Mouse (Mus musculus) right cerebral cortex, postnatal 10 days (tissue): Measurements from ENCODE around the gene Abca4.

Experiments
- DNase-seq, 2 experiments: peaks; one replicate each; pipeline ENCODE4 v3.0.0; 2021; ENCODE audit warnings: low spot score in 2 of 2

Abca4 gene

GRCm38 (mm10) chr3:122043799-122044547 lies at the start of gene Abca4:
Abca4 (plus strand) TSS chr3:122044443.
- DNase-seq = no peak

GRCm38 (mm10) chr3:121995125-121995524 lies 49.1 kb upstream of the Abca4 start:
- DNase-seq = no peak

- DNase-seq = no peak
Measured at GRCm38 (mm10) chr3:121999934-122000333, 44.3 kb upstream of the Abca4 start.

GRCm38 (mm10) chr3:122001568-122001967 lies 42.7 kb upstream of the Abca4 start:
- DNase-seq = no peak

GRCm38 (mm10) chr3:122009818-122010217 lies 34.4 kb upstream of the Abca4 start:
- DNase-seq = no peak

- no peak for DNase-seq
Measured at GRCm38 (mm10) chr3:122010292-122010691, 34.0 kb upstream of the Abca4 start.

GRCm38 (mm10) chr3:122012464-122012863 lies 31.8 kb upstream of the Abca4 start:
- DNase-seq = no peak

- no peak for DNase-seq
Measured at GRCm38 (mm10) chr3:122018421-122018820, 25.8 kb upstream of the Abca4 start.

- no peak for DNase-seq
Measured at GRCm38 (mm10) chr3:122019159-122019558, 25.1 kb upstream of the Abca4 start.

GRCm38 (mm10) chr3:122021029-122021652 lies 23.1 kb upstream of the Abca4 start:
- DNase-seq = no peak

- DNase-seq = no peak
Measured at GRCm38 (mm10) chr3:122022355-122022754, 21.9 kb upstream of the Abca4 start.

- no peak for DNase-seq
Measured at GRCm38 (mm10) chr3:122026676-122027075, 17.6 kb upstream of the Abca4 start.

- no peak for DNase-seq
Measured at GRCm38 (mm10) chr3:122027776-122028175, 16.5 kb upstream of the Abca4 start.

GRCm38 (mm10) chr3:122033248-122033837 lies 10.9 kb upstream of the Abca4 start:
- DNase-seq = no peak

- DNase-seq = no peak
Measured at GRCm38 (mm10) chr3:122034240-122034639, 10.0 kb upstream of the Abca4 start.

- DNase-seq = no peak
Measured at GRCm38 (mm10) chr3:122035092-122035491, 9.2 kb upstream of the Abca4 start.

- no peak for DNase-seq
Measured at GRCm38 (mm10) chr3:122040522-122040921, 3.7 kb upstream of the Abca4 start.

GRCm38 (mm10) chr3:122043102-122043501 lies 1.1 kb upstream of the Abca4 start:
- no peak for DNase-seq

GRCm38 (mm10) chr3:122046187-122046620 lies 2.0 kb downstream of the Abca4 start:
- peak; percentile 57 to 61 for DNase-seq

- DNase-seq = no peak
Measured at GRCm38 (mm10) chr3:122047402-122047801, 3.2 kb downstream of the Abca4 start.

GRCm38 (mm10) chr3:122047921-122048861 lies 3.9 kb downstream of the Abca4 start:
- DNase-seq = peak; percentile 85 to 90

GRCm38 (mm10) chr3:122049158-122049557 lies 4.9 kb downstream of the Abca4 start:
- DNase-seq = no peak
